Mouse (Mus musculus) naive thymus-derived CD4-positive, alpha-beta T cell, adult 2 months (primary cell): ENCODE data around the gene Tmem121.
"Not testable (repeated sequence)": the region's sequence is repeated elsewhere in the genome, so short reads cannot be mapped to it uniquely, and the experiment has no call there.

Experiments
- DNase-seq: peaks from one replicate; pipeline ENCODE4 v3.0.0-alpha.2; 2011; ENCODE audit warnings: low read depth

The Tmem121 gene

GRCm38 (mm10) chr12:113187584-113188295, 2.0 kb downstream of the Tmem121 start:
- peak; percentile 85 for DNase-seq

GRCm38 (mm10) chr12:113188349-113189055, 2.8 kb downstream of the Tmem121 start:
- no peak for DNase-seq

- no peak for DNase-seq
Measured at GRCm38 (mm10) chr12:113193423-113193822, 7.7 kb downstream of the Tmem121 start.

- not testable (repeated sequence) for DNase-seq
Measured at GRCm38 (mm10) chr12:113199132-113199531, 13.4 kb downstream of the Tmem121 start.

- DNase-seq, result no peak
Measured at GRCm38 (mm10) chr12:113201301-113201700, 15.6 kb downstream of the Tmem121 start.

GRCm38 (mm10) chr12:113202008-113202407, 16.3 kb downstream of the Tmem121 start:
- DNase-seq, result no peak

- no peak for DNase-seq
Measured at GRCm38 (mm10) chr12:113203522-113203921, 17.8 kb downstream of the Tmem121 start.

GRCm38 (mm10) chr12:113205251-113205942, 19.7 kb downstream of the Tmem121 start:
- DNase-seq, result no peak

GRCm38 (mm10) chr12:113207737-113208136, 22.0 kb downstream of the Tmem121 start:
- DNase-seq, result no peak

GRCm38 (mm10) chr12:113210586-113211378, 25.1 kb downstream of the Tmem121 start:
- DNase-seq, result no peak

- DNase-seq, result no peak
Measured at GRCm38 (mm10) chr12:113211772-113212171, 26.0 kb downstream of the Tmem121 start.

- no peak for DNase-seq
Measured at GRCm38 (mm10) chr12:113212326-113212924, 26.7 kb downstream of the Tmem121 start.

- no peak for DNase-seq
Measured at GRCm38 (mm10) chr12:113213226-113213625, 27.5 kb downstream of the Tmem121 start.

- DNase-seq, result no peak
Measured at GRCm38 (mm10) chr12:113214072-113214808, 28.5 kb downstream of the Tmem121 start.

- no peak for DNase-seq
Measured at GRCm38 (mm10) chr12:113214972-113215666, 29.4 kb downstream of the Tmem121 start.

- DNase-seq, result peak; percentile 79
Measured at GRCm38 (mm10) chr12:113215667-113216346, 30.1 kb downstream of the Tmem121 start.

GRCm38 (mm10) chr12:113217306-113218242, 31.8 kb downstream of the Tmem121 start:
- DNase-seq, result peak; percentile 95

GRCm38 (mm10) chr12:113219867-113220266, 34.1 kb downstream of the Tmem121 start:
- DNase-seq, result peak; percentile 88
